Mouse (Mus musculus) lung, adult 2 months (tissue): ENCODE data around the gene Fam81a. TPM values are rescaled to one million over a fixed set of nuclear protein-coding genes. Genes with fewer than 3 reads are reported as not detected.

Source experiments
- DNase-seq: peaks from one replicate; pipeline ENCODE4 v3.0.0; 2022
- H3K4me1 ChIP-seq: fragments of 200-500 bp; 2 replicates; pipeline ENCODE4 v1.6.1; 2011; ENCODE audit warnings: low read length; ENCODE audit not compliant: control insufficient read depth, insufficient read depth
- H3K4me3 ChIP-seq: fragments of 200-500 bp; replicated peaks from 2 replicates; pipeline ENCODE3; 2011; ENCODE audit warnings: low read depth, mild to moderate bottlenecking, control low read depth, low read length; ENCODE audit errors: extremely low read depth
- CTCF ChIP-seq: fragments of 200-500 bp; IDR thresholded peaks from 2 replicates; pipeline ENCODE4 v1.5.1; 2011; ENCODE audit warnings: mild to moderate bottlenecking, low read length, control low read depth; ENCODE audit not compliant: insufficient read depth
- POLR2A ChIP-seq: fragments of 200-500 bp; IDR thresholded peaks from 2 replicates; pipeline ENCODE4 v1.6.1; 2011; ENCODE audit warnings: low read depth, mild to moderate bottlenecking, control low read depth, low read length, borderline replicate concordance; ENCODE audit errors: extremely low read depth
- WGBS: fragments of 180-500 bp; shearing (Covaris S2); methylation state at CpG from one replicate; pipeline ENCODE4 v1.1.7; 2018; 5-methylcytosine and 5-hydroxymethylcytosine counted together
- polyA plus RNA-seq: library from polyadenylated mRNA; depleted of rRNA; stranded (reverse); fragments of >200 nt; gene quantifications from 2 replicates; pipeline ENCODE4 v1.2.3, GENCODE M21; 2012

Fam81a gene
- polyA plus RNA-seq, 1 experiment, result 2.2 TPM

DNA sequence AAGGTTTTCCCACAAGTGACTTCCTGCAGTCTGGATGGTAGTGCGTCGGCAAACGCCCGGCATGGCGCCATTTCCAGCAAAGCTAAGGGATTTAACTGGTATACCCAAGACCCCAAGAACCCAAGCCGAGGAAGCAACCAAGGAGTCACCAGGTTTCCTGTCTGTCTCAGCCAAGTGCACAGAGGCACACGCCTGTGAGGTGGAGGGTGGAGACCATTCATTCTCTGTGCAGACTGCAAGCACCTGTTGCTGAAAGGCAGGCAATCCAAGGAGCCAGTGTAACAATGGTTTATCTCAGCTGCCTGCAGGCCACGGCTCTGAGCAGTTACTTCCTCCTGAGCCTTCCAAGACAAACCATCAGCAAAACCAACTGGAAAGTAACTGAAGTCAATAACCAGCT, 70.0 kb downstream of the Fam81a start:
- DNase-seq, result no peak
- TF ChIP-seq POLR2A (no peak), CTCF (no peak)
- Histone ChIP-seq H3K4me1 (peaks cover 4% of the 10 kb centered on the region), H3K4me3 (no peak overlapping the region)
- 76% methylated on average over 8 of the region's 8 CpGs for WGBS

DNA sequence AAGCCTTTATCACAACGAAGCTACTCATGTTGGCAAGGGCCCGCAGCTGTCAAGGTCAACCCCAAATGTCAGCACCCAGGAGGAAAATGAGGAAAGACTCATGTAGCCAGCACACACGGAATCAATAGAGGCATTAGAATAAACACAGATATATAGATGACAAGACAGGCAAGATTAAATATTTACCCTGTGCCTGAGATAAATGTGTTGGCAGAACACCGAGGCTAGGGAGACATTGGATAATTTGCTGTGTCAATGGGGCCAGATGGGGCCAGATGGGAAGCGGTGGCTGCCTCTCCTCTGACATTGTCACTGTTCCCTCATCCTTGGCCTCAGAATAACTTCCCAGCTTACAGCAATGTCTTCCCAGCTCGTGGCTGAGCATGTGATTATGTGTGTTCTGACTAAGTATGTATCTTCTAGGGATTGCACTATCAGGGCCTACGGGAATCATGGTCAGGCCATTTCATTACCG, 72.4 kb downstream of the Fam81a start:
- no peak for DNase-seq
- peaks cover 4% of the 10 kb centered on the region for H3K4me1 ChIP-seq
- WGBS, result 45% methylated on average over 8 of the region's 8 CpGs
- TF ChIP-seq POLR2A (no peak), CTCF (no peak)
- H3K4me3 ChIP-seq, result no peak overlapping the region

DNA sequence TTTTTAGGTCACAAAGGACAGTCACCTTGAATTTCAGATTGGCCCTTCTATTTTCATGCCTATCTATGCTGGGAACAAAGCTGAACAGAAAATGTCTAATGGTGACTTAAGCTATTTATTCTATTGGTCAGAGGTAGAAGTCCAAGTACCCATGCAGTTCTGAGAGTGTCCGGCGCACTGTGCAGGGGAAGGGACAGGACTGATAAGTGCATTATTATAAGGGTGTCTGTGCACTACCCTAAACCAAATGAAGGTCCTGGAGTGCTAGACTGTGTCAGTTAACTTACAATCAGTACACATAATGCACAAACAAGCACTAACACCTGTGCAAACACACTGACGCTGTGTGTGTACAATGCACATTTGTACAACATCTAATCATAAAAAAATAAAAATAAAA, 74.9 kb downstream of the Fam81a start:
- H3K4me3 ChIP-seq, result no peak overlapping the region
- peaks cover 4% of the 10 kb centered on the region for H3K4me1 ChIP-seq
- no peak for TF ChIP-seq CTCF
- no peak for TF ChIP-seq POLR2A
- WGBS, result 85% methylated on average over 3 of the region's 3 CpGs
- no peak for DNase-seq

DNA sequence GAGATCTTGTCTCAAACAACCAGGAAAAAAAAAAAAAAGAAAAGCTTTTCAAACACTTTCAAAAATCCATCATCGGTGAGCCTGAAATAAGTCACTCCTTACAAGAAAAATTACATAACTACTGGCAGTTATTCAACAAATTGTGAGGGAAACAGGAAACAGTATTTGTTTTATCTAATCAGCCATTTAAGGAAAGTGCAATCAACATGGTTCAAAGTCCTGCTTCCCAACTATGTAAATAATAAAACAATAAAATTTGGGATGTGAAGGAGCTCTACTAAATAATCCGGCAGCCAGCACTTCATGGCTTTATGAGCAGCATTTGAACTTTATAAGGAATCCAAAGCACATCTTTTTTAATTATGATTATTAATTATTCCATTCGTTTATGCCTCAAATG, 80.3 kb downstream of the Fam81a start:
- no peak overlapping the region for H3K4me3 ChIP-seq
- 32% methylated on average over 3 of the region's 3 CpGs for WGBS
- DNase-seq, result no peak
- H3K4me1 ChIP-seq, result no peaks in the 10 kb centered on the region; the same call in 1 of the 2 replicates
- TF ChIP-seq CTCF (no peak), POLR2A (no peak)

DNA sequence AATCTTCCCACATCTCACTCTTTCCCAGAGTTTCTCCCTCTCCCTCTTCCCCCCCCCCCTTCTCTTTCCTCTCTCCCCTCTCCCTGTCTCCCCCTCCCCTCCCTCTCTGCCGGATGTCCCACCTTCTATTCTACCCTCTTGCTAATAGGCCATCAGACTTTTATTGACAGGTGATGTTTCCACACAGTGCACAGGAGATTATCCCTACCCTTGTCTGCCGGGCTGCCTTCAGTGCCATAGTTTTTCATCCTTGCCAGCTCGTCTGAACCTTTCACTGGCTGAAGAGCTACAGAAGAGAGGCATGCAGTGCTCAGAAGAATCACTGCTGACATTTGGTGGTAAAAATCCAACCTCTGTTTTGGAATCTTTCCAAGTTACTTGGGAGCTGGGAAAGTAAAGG, 88.9 kb downstream of the Fam81a start:
- TF ChIP-seq POLR2A, result no peak
- no peak for TF ChIP-seq CTCF
- DNase-seq, result no peak
- 41% methylated on average over 3 of the region's 3 CpGs for WGBS
- Histone ChIP-seq H3K4me3 (no peak overlapping the region), H3K4me1 (no peaks in the 10 kb centered on the region)

DNA sequence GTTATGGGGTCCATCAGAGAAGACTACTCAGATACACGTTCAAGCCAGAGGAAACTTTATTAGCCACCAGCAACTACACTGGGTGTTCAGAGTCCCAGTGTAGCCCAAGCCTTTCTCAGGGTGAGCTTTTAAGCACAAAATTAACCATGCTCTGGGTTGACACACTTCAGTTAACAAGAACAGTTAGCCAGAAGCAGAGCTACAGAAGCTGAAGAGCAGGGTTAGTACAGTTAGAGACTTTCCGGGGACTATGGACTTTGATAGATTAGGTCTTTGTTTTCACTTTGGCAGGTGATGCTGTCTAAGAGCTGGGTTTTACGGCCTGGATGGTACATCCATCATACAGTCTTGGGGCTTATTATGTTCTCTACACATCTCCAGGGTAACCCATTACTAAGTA, 89.6 kb downstream of the Fam81a start:
- 61% methylated on average over 3 of the region's 3 CpGs for WGBS
- Histone ChIP-seq H3K4me3 (no peak overlapping the region), H3K4me1 (no peaks in the 10 kb centered on the region)
- DNase-seq, result no peak
- TF ChIP-seq POLR2A, result no peak

DNA sequence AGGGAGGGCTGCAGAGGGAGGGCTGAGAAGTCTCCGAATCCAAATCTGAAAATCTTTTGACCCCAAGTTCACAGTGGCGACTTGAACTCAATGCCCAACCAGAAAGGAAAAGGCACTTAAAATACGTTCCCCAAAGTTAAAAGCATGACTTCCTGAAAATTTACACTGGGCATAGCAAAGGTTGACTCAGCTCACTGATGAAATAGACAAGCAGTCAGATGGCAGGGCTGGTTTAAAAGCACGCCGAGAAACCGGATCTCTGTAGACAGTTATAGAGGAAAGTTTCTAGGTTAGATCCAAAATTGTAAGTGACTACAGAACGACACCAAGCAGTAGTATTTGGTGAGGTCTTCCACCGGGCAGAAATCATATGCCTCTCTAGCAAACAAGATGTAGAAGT, 92.5 kb downstream of the Fam81a start:
- 18% methylated on average over 8 of the region's 8 CpGs for WGBS
- TF ChIP-seq POLR2A, result no peak
- Histone ChIP-seq H3K4me3 (no peak overlapping the region), H3K4me1 (no peaks in the 10 kb centered on the region)
- no peak for DNase-seq

DNA sequence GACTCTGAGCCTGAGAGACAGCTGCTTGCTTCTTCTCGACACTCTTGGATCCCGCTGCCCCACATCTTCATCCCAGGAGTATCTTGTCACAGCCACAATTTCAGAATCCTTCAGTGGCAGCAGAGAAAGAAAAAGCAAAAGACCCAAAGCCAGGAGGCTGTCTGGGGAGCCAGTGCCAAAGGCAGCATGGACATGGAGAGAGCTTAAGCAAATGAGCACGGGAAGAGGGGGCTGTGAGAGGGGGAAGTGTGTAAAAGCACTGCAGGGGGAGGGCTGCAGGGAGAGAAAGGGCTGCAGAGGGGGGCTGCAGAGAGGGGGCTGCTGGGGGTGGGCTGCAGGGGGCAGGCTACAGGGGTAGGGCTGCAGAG, 93.0 kb downstream of the Fam81a start:
- H3K4me1 ChIP-seq, result no peaks in the 10 kb centered on the region
- no peak for DNase-seq
- TF ChIP-seq POLR2A, result no peak
- no peak for TF ChIP-seq CTCF
- H3K4me3 ChIP-seq, result no peak overlapping the region
- WGBS, result 32% methylated on average over 3 of the region's 3 CpGs

DNA sequence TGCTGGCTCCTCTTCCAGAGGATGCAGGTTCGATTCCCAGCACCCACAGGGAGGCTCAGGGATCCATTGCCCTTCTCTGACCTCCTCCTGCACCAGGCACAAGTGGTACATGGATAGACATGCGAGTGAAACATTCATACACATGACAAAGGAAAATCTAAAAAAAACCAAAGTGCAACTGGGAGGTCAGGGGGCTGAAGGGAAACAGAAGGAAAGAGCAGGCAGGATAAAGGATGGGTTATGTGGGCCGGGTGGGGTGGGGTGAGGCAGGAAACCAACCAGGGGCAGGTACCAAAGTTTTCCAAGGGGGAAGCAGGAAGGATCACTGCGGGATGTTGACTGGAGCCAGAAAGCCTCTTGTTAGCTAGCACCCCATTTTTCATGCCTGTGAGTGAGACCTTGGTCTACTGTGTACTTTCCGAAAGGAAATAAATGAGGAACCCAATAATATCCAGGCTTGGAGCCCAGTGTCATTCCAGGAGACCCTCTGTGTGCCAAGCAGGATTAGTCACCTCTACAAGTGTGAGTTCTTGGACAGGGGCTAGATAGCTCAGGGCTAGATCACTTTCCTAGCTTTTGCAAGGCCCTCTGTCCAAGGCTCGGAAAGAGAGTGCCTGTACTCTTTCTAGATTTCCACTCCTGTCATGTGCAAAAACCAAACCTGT, 93.5 kb downstream of the Fam81a start:
- TF ChIP-seq CTCF (no peak), POLR2A (no peak)
- WGBS, result 31% methylated on average over 6 of the region's 6 CpGs
- DNase-seq, result no peak

DNA sequence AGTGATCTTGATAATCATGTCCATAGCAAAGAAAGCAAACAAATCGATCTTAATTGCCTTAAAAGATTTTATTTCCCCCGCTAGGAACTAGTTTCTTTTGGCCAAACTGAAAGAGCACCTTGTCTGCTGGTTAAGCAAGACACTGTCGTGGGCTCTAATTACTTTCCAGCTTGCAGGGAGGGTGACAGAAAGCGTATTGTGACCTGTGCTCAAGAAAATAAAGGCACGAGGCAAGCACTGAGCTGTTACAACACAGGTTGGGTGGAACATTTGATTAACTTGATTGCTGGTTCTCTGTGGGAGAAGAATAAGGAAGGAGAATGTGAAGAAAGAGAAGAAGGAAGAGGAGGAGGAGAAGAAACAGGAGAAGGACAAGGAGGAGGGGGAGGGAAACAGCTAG, 94.1 kb downstream of the Fam81a start:
- H3K4me3 ChIP-seq, result no peak overlapping the region
- no peaks in the 10 kb centered on the region for H3K4me1 ChIP-seq
- TF ChIP-seq POLR2A (no peak), CTCF (no peak)
- 63% methylated on average over 5 of the region's 5 CpGs for WGBS
- DNase-seq, result no peak

More for the DNA sequence above, 93.5 kb downstream of the Fam81a start:
- H3K4me3 ChIP-seq, result no peak overlapping the region
- H3K4me1 ChIP-seq, result no peaks in the 10 kb centered on the region
